Mouse (Mus musculus): ENCODE measurements around the gene Cbx4. TPM values are rescaled to one million over a fixed set of nuclear protein-coding genes. Genes with fewer than 3 reads are reported as not detected.

Cbx4 gene
- polyA plus RNA-seq, 1 experiment, result 37.3 TPM

DNA sequence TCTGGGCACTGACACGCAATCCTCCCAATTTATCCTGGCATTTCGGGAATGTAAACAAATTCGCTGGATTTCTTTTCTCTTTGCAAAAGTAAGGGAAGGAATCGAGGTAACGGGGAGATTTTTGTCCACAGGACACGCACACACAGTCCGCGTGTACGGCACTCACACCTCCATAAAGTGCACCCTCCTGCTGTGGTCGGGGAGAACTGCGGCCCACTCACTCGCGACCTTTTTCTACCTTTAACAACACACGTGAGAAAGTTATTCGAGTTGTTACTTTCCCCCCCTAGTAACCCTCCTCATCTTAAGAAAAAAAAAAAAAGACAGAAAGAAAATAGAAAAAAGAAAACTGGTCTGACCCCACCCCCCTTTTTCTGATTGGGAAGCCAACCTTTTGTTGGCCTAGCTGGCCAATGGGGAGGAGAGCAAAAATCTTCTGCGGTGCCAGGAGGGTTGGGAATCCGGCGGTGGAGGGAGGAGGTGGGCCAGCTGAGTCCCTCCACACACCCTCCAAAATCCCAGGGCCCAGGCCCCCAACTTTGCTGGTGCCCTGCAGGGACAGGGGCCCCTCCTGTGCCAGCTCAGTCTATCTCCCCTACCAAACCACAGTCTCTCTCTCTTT lies 48.1 kb downstream of the Cbx4 start:
- Histone ChIP-seq H3K4me3 (ENCODE audit: insufficient read depth, low read depth, low read length) (peak overlapping the region; percentile 49), H3K4me1 (ENCODE audit: control insufficient read depth, insufficient read depth, insufficient read length, low read length) (peaks cover 6% of the 10 kb centered on the region), H3K27ac (replicated peaks; ENCODE audit: low read depth, low read length) (no peak overlapping the region)

DNA sequence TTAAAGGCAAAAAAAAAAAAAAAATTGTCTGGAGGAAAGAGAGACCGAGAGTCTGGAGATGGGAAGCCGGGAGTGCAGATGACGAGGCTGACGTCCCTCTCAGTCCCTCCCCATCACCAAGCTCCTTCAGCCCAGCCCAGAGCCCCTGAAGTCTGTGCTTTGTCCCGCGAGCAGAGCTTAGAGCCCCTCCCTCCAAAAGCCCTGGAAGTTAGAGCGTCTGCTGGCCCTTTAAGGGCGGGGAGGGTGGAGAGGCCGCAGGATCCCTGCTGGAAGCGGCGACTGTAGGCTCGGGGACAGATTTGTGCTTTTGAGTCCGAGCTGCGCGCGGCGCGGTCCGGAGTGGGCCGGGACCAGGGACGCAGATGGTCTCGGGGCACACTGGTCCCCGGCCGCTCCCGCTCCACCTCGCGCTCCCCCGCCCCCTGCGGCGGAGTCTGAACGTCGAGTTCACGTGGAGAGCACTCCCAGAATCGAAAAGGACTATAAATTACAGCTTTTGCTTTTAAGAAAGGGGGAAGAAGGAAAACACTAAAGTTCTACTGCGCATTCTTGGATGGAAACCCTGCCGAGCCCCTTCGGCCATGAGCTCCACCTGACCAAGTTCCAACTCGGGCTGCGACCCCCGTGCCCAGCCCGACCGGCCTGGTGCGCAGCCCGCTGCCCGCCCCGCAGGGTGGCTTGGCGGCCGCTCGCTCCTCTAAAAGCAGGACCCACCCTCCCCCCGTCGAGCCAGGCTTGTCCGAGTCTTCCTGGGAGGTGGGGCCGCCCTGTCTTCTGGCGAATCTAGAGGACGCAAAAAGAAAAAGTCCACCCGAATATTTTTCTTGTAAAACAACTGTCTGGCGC lies 48.9 kb downstream of the Cbx4 start:
- peaks cover 6% of the 10 kb centered on the region for H3K4me1 ChIP-seq (ENCODE audit: control insufficient read depth, insufficient read depth, insufficient read length, low read length)
- H3K27ac ChIP-seq (replicated peaks; ENCODE audit: low read depth, low read length), result no peak overlapping the region
- peak overlapping the region; percentile 49 for H3K4me3 ChIP-seq (ENCODE audit: insufficient read depth, low read depth, low read length)

- Histone ChIP-seq H3K27ac (replicated peaks; ENCODE audit: low read depth, low read length) (no peak overlapping the region), H3K4me3 (ENCODE audit: insufficient read depth, low read depth, low read length) (no peak overlapping the region), H3K4me1 (ENCODE audit: control insufficient read depth, insufficient read depth, insufficient read length, low read length) (peaks cover 4% of the 10 kb centered on the region)
Observed at GRCm38 (mm10) chr11:119036447-119036846, 49.6 kb downstream of the Cbx4 start.

- Histone ChIP-seq H3K27ac (replicated peaks; ENCODE audit: low read depth, low read length) (no peak overlapping the region), H3K4me1 (ENCODE audit: control insufficient read depth, insufficient read depth, insufficient read length, low read length) (peaks cover 2% of the 10 kb centered on the region; the same call in 1 of the 2 replicates), H3K4me3 (ENCODE audit: insufficient read depth, low read depth, low read length) (no peak overlapping the region)
Observed at GRCm38 (mm10) chr11:119035686-119036165, 50.3 kb downstream of the Cbx4 start.

GRCm38 (mm10) chr11:119035094-119035685 lies 50.8 kb downstream of the Cbx4 start:
- Histone ChIP-seq H3K27ac (replicated peaks; ENCODE audit: low read depth, low read length) (no peak overlapping the region), H3K4me3 (ENCODE audit: insufficient read depth, low read depth, low read length) (no peak overlapping the region), H3K4me1 (ENCODE audit: control insufficient read depth, insufficient read depth, insufficient read length, low read length) (peaks cover 2% of the 10 kb centered on the region; the same call in 1 of the 2 replicates)

DNA sequence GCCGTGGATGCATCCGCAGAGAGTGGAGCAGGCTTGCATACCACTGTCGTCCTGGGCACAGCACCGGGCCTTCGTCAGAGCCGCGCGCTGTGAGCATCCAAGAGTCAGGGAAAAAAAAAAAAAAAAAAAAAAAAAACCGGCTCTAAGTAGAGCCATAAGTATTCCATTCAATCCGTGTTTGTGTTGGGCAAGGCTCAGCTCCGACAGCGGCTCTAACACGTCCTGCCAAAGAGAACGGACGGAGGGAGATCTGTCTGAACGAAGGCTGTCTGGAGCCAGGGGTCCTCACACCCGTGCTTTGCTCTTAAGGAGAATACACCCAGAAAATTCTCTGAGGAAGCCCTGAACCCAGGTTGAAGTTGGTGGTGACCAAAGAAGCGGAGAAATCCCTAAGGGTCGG lies 51.4 kb downstream of the Cbx4 start:
- H3K4me1 ChIP-seq (ENCODE audit: control insufficient read depth, insufficient read depth, insufficient read length, low read length), result no peaks in the 10 kb centered on the region
- peak overlapping the region; percentile 7; the same call in 1 of the 2 replicates for H3K4me3 ChIP-seq (ENCODE audit: insufficient read depth, low read depth, low read length)
- H3K27ac ChIP-seq (replicated peaks; ENCODE audit: low read depth, low read length), result no peak overlapping the region

GRCm38 (mm10) chr11:119033874-119034558 lies 52.0 kb downstream of the Cbx4 start:
- Histone ChIP-seq H3K27ac (replicated peaks; ENCODE audit: low read depth, low read length) (no peak overlapping the region), H3K4me3 (ENCODE audit: insufficient read depth, low read depth, low read length) (peak overlapping the region; percentile 7; the same call in 1 of the 2 replicates), H3K4me1 (ENCODE audit: control insufficient read depth, insufficient read depth, insufficient read length, low read length) (no peaks in the 10 kb centered on the region)

Other genes starting within 250 kb of the Cbx4 start
- not detected in 2 replicates for gene Rbfox3, start 174.6 kb downstream of the Cbx4 start, polyA plus RNA-seq (2012; ENCODE audit: insufficient read depth, insufficient read length, missing spikeins)
- gene Enpp7, start 98.0 kb downstream of the Cbx4 start, polyA plus RNA-seq (2012; ENCODE audit: insufficient read depth, insufficient read length, missing spikeins), result not detected in 2 replicates
- gene Cbx2, start 63.3 kb downstream of the Cbx4 start, polyA plus RNA-seq (2012; ENCODE audit: insufficient read depth, insufficient read length, missing spikeins), result 0.91 and 1.1 TPM in 2 replicates
- 4.7 and 9.1 TPM in 2 replicates for gene Cbx8, start 45.3 kb downstream of the Cbx4 start, polyA plus RNA-seq (2012; ENCODE audit: insufficient read depth, insufficient read length, missing spikeins)
- gene Tbc1d16, start 142.3 kb upstream of the Cbx4 start, polyA plus RNA-seq (2012; ENCODE audit: insufficient read depth, insufficient read length, missing spikeins), result 3.3 and 4.4 TPM in 2 replicates
- not detected in 2 replicates for gene Ccdc40, start 142.4 kb upstream of the Cbx4 start, polyA plus RNA-seq (2012; ENCODE audit: insufficient read depth, insufficient read length, missing spikeins)
- 28.3 and 31.9 TPM in 2 replicates for gene Gaa, start 181.7 kb upstream of the Cbx4 start, polyA plus RNA-seq (2012; ENCODE audit: insufficient read depth, insufficient read length, missing spikeins)
- 54.8 and 76.2 TPM in 2 replicates for gene Eif4a3, start 213.9 kb upstream of the Cbx4 start, polyA plus RNA-seq (2012; ENCODE audit: insufficient read depth, insufficient read length, missing spikeins)
- not detected in 2 replicates for gene Card14, start 221.5 kb upstream of the Cbx4 start, polyA plus RNA-seq (2012; ENCODE audit: insufficient read depth, insufficient read length, missing spikeins)